Mouse (Mus musculus): ENCODE measurements around the gene Rps11.
"Not testable (repeated sequence)": the region's sequence is repeated elsewhere in the genome, so short reads cannot be mapped to it uniquely, and the experiment has no call there.

Gene Rps11

GRCm38 (mm10) chr7:45124224-45125143 lies at the start of gene Rps11:
Gene Rps11, minus strand, starts transcription at chr7:45124439.
- peak; percentile 99 for DNase-seq (ENCODE audit: low read depth)

GRCm38 (mm10) chr7:45173772-45174171 lies 49.5 kb upstream of the Rps11 start:
- not testable (repeated sequence) for DNase-seq (ENCODE audit: low read depth)

- no peak for DNase-seq (ENCODE audit: low read depth)
These were observed 48.7 kb upstream of the Rps11 start for GRCm38 (mm10) chr7:45172974-45173373.

- no peak for DNase-seq (ENCODE audit: low read depth)
These were observed 45.3 kb upstream of the Rps11 start for GRCm38 (mm10) chr7:45169495-45169894.

- no peak for DNase-seq (ENCODE audit: low read depth)
These were observed 44.4 kb upstream of the Rps11 start for GRCm38 (mm10) chr7:45168656-45169055.

GRCm38 (mm10) chr7:45167761-45168445 lies 43.7 kb upstream of the Rps11 start:
- no peak for DNase-seq (ENCODE audit: low read depth)

GRCm38 (mm10) chr7:45166950-45167401 lies 42.7 kb upstream of the Rps11 start:
- no peak for DNase-seq (ENCODE audit: low read depth)

GRCm38 (mm10) chr7:45165701-45166100 lies 41.5 kb upstream of the Rps11 start:
- DNase-seq (ENCODE audit: low read depth): no peak

- no peak for DNase-seq (ENCODE audit: low read depth)
These were observed 40.6 kb upstream of the Rps11 start for GRCm38 (mm10) chr7:45164833-45165232.

GRCm38 (mm10) chr7:45163735-45164490 lies 39.7 kb upstream of the Rps11 start, which contains the start of gene Slc17a7:
Gene Slc17a7, plus strand, starts transcription at chr7:45163949.
- DNase-seq (ENCODE audit: low read depth): no peak

- DNase-seq (ENCODE audit: low read depth): no peak
These were observed 38.9 kb upstream of the Rps11 start for GRCm38 (mm10) chr7:45162996-45163615.

GRCm38 (mm10) chr7:45162551-45162950 lies 38.3 kb upstream of the Rps11 start:
- no peak for DNase-seq (ENCODE audit: low read depth)

GRCm38 (mm10) chr7:45161612-45162473 lies 37.6 kb upstream of the Rps11 start:
- DNase-seq (ENCODE audit: low read depth): peak; percentile 78

GRCm38 (mm10) chr7:45160866-45161265 lies 36.6 kb upstream of the Rps11 start:
- DNase-seq (ENCODE audit: low read depth): no peak

- no peak for DNase-seq (ENCODE audit: low read depth)
These were observed 36.1 kb upstream of the Rps11 start for GRCm38 (mm10) chr7:45160316-45160800.

- DNase-seq (ENCODE audit: low read depth): no peak
These were observed 34.8 kb upstream of the Rps11 start for GRCm38 (mm10) chr7:45158991-45159390.

GRCm38 (mm10) chr7:45157459-45157858 lies 33.2 kb upstream of the Rps11 start:
- no peak for DNase-seq (ENCODE audit: low read depth)

- no peak for DNase-seq (ENCODE audit: low read depth)
These were observed 32.0 kb upstream of the Rps11 start for GRCm38 (mm10) chr7:45156206-45156605.

GRCm38 (mm10) chr7:45155590-45155989 lies 31.4 kb upstream of the Rps11 start:
- no peak for DNase-seq (ENCODE audit: low read depth)

- DNase-seq (ENCODE audit: low read depth): no peak
These were observed 30.8 kb upstream of the Rps11 start for GRCm38 (mm10) chr7:45154993-45155514.

Data from fibroblast of lung, adult 2 months (primary cell).